Comparison of ENCODE assay signal across 8 mouse cellular contexts in the genomic region with DNA sequence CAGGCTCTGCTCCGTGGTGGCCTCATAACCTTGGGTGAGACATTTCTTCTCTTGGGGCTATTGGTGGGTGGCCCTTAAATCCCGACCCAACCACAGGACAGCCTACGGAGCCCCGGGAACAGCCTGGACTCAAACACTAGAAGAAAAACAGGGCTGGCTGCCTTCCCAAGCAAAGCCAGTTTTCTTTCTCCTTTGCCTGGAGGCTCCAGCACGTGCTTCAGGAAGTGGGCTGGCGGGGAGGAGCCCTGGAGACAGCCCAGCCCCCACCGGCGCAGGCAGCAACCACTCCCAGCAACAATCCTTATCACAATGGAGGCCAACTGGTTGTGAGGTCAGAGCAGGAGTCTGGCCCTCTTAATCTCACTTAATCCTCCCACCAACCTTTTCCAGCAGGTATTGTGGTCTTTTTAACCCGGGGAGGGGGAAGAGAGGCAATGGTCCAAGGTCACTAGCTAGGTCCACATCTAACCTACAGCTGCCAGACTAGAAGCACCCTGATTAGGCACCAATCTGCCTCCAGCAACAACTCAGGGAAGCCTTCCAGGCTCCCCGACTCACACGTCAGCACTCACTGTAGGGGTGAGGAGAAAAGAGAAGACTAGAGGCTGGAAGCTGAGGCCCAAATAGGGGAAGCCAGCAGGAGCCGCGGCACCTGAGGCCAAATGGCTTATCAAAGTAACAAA. TPM values are rescaled to one million over a fixed set of nuclear protein-coding genes. Genes with fewer than 3 reads are reported as not detected.
A peak's percentile ranks its signal among the peaks of the same experiment; 100 is the strongest.
DNase-seq lines count a peak whose midpoint lies in the region; ATAC-seq and TF ChIP-seq lines count a peak whose summit lies in the region.

No protein-coding gene starts in this region.

- H3K9me3 ChIP-seq in E14TG2a.4 (ENCODE audit: low read length), result no peaks in the 10 kb centered on the region
- H3K9me3 ChIP-seq in forebrain, embryonic 10.5 days, result no peaks in the 10 kb centered on the region
- H3K9me3 ChIP-seq in heart, embryonic 15.5 days (replicated peaks), result no peaks in the 10 kb centered on the region

- TF ChIP-seq POLR2A in olfactory bulb, adult 2 months (IDR thresholded peaks at IDR 0.05; ENCODE audit: insufficient read depth, low read depth, low read length), result no peak

- peaks cover 19% of the 10 kb centered on the region for H3K36me3 ChIP-seq in E14TG2a.4 (ENCODE audit: insufficient read depth, low read length)
- peaks cover 34% of the 10 kb centered on the region for H3K36me3 ChIP-seq in forebrain, embryonic 10.5 days (replicated peaks)
- no peaks in the 10 kb centered on the region for H3K36me3 ChIP-seq in heart, embryonic 15.5 days

- peaks cover 5% of the 10 kb centered on the region for H3K27me3 ChIP-seq in E14TG2a.4 (ENCODE audit: insufficient read depth, low read length)
- H3K27me3 ChIP-seq in forebrain, embryonic 10.5 days (ENCODE audit: poor library complexity, severe bottlenecking), result peaks cover 5% of the 10 kb centered on the region
- no peaks in the 10 kb centered on the region for H3K27me3 ChIP-seq in heart, embryonic 15.5 days

- TF ChIP-seq CTCF in E14TG2a.4 (conservative IDR thresholded peaks at IDR 0.05; ENCODE audit: low read length), result no peak
- no peak for TF ChIP-seq CTCF in olfactory bulb, adult 2 months (IDR thresholded peaks at IDR 0.05; ENCODE audit: insufficient read depth, low read depth, low read length)

- H3K4me3 ChIP-seq in E14TG2a.4 (replicated peaks; ENCODE audit: low read length), result peak overlapping the region; percentile 83
- peak overlapping the region; percentile 56 for H3K4me3 ChIP-seq in brown adipose tissue, adult 24 weeks (ENCODE audit: insufficient read depth, low read depth, low read length)
- H3K4me3 ChIP-seq in forebrain, embryonic 10.5 days, result peak overlapping the region; percentile 98
- peak overlapping the region; percentile 59 for H3K4me3 ChIP-seq in heart, embryonic 15.5 days
- peak overlapping the region; percentile 61 for H3K4me3 ChIP-seq in olfactory bulb, adult 2 months (ENCODE audit: insufficient read depth, low read depth, low read length)

- peak; percentile 53 for ATAC-seq in heart, embryonic 15.5 days (replicated peaks; ENCODE audit: insufficient number of reproducible peaks, insufficient read depth, low FRiP score, low read depth)

- H3K4me1 ChIP-seq in E14TG2a.4 (replicated peaks; ENCODE audit: low read depth, low read length), result peaks cover 55% of the 10 kb centered on the region
- H3K4me1 ChIP-seq in brown adipose tissue, adult 24 weeks (ENCODE audit: control insufficient read depth, insufficient read depth, insufficient read length, low read length), result peaks cover 10% of the 10 kb centered on the region
- peaks cover 82% of the 10 kb centered on the region for H3K4me1 ChIP-seq in forebrain, embryonic 10.5 days
- peaks cover 76% of the 10 kb centered on the region for H3K4me1 ChIP-seq in heart, embryonic 15.5 days (replicated peaks)
- peaks cover 67% of the 10 kb centered on the region for H3K4me1 ChIP-seq in olfactory bulb, adult 2 months (ENCODE audit: control insufficient read depth, insufficient read depth, low read length)

- peak overlapping the region; percentile 96 for H3K4me2 ChIP-seq in heart, embryonic 15.5 days

- peak; percentile 77 for DNase-seq in forebrain, embryonic 10.5 days (ENCODE audit: extremely low spot score, low spot score)
- DNase-seq in kidney, postnatal 36 days, result peak; percentile 97 to 98
- DNase-seq in lung, adult 18-20 months, result peak; percentile 96 to 98
- peak; percentile 74 for DNase-seq in thymus, postnatal 25 days

- H3K9ac ChIP-seq in heart, embryonic 15.5 days, result peak overlapping the region; percentile 81

- peak overlapping the region; percentile 95 for H3K27ac ChIP-seq in brown adipose tissue, adult 24 weeks (replicated peaks; ENCODE audit: low read depth, low read length)
- peak overlapping the region; percentile 100 for H3K27ac ChIP-seq in forebrain, embryonic 10.5 days
- H3K27ac ChIP-seq in heart, embryonic 15.5 days, result peak overlapping the region; percentile 100
- H3K27ac ChIP-seq in olfactory bulb, adult 2 months (ENCODE audit: insufficient read depth, low read depth, low read length), result peak overlapping the region; percentile 84

- whole genome bisulfite sequencing in forebrain, embryonic 10.5 days, result under 1% methylated on average over 13 of the region's 13 CpGs
- WGBS in heart, embryonic 15.5 days, result under 1% methylated on average over 13 of the region's 13 CpGs
- WGBS in olfactory bulb, adult 2 months, result 2% methylated on average over 13 of the region's 13 CpGs

RNA-seq across cellular contexts. Expression of gene Rhof, which starts 4.0 kb away (rescaled TPM):
- 0.48 and 0.67 TPM in 2 replicates for polyA plus RNA-seq in brown adipose tissue, adult 24 weeks (2012; ENCODE audit: insufficient read depth, insufficient read length, missing spikeins)
- 1.2 and 1.5 TPM in 2 replicates for polyA plus RNA-seq in forebrain, embryonic 10.5 days (2016; fragmentation: Nextera tagmentation; extraction: Ambion mirVana)
- 1.5 and 3.1 TPM in 2 replicates for polyA plus RNA-seq in heart, embryonic 15.5 days (2015; fragmentation: Nextera tagmentation; extraction: Ambion mirVana)
- not detected in 2 replicates for polyA plus RNA-seq in olfactory bulb, adult 2 months (2012; ENCODE audit: insufficient read depth, insufficient read length, low replicate concordance, missing spikeins)

RNA-seq across cellular contexts. Expression of gene Setd1b, which starts 5.5 kb away (rescaled TPM):
- polyA plus RNA-seq in brown adipose tissue, adult 24 weeks (2012; ENCODE audit: insufficient read depth, insufficient read length, missing spikeins), result 5.4 and 8.3 TPM in 2 replicates
- 7.6 and 8.1 TPM in 2 replicates for polyA plus RNA-seq in forebrain, embryonic 10.5 days (2016; fragmentation: Nextera tagmentation; extraction: Ambion mirVana)
- polyA plus RNA-seq in heart, embryonic 15.5 days (2015; fragmentation: Nextera tagmentation; extraction: Ambion mirVana), result 6.0 and 6.9 TPM in 2 replicates
- polyA plus RNA-seq in olfactory bulb, adult 2 months (2012; ENCODE audit: insufficient read depth, insufficient read length, low replicate concordance, missing spikeins), result not detected in 2 replicates

RNA-seq across cellular contexts. Expression of gene Psmd9, which starts 32.7 kb away (rescaled TPM):
- polyA plus RNA-seq in brown adipose tissue, adult 24 weeks (2012; ENCODE audit: insufficient read depth, insufficient read length, missing spikeins), result 18.4 and 19.5 TPM in 2 replicates
- polyA plus RNA-seq in forebrain, embryonic 10.5 days (2016; fragmentation: Nextera tagmentation; extraction: Ambion mirVana), result 80.5 and 84.6 TPM in 2 replicates
- 54.9 and 66.7 TPM in 2 replicates for polyA plus RNA-seq in heart, embryonic 15.5 days (2015; fragmentation: Nextera tagmentation; extraction: Ambion mirVana)
- not detected in 2 replicates for polyA plus RNA-seq in olfactory bulb, adult 2 months (2012; ENCODE audit: insufficient read depth, insufficient read length, low replicate concordance, missing spikeins)

RNA-seq across cellular contexts. Expression of gene Hpd, which starts 46.0 kb away (rescaled TPM):
- 1.7 TPM in 2 replicates for polyA plus RNA-seq in brown adipose tissue, adult 24 weeks (2012; ENCODE audit: insufficient read depth, insufficient read length, missing spikeins)
- 0.31 TPM in 1 of 2 replicates, not detected in the other for polyA plus RNA-seq in forebrain, embryonic 10.5 days (2016; fragmentation: Nextera tagmentation; extraction: Ambion mirVana)
- 0.37 TPM in 1 of 2 replicates, not detected in the other for polyA plus RNA-seq in heart, embryonic 15.5 days (2015; fragmentation: Nextera tagmentation; extraction: Ambion mirVana)
- not detected in 2 replicates for polyA plus RNA-seq in olfactory bulb, adult 2 months (2012; ENCODE audit: insufficient read depth, insufficient read length, low replicate concordance, missing spikeins)

Comparison
In these comparisons a context has a peak if more than half of its experiments do, and no peak if none do; other contexts are left out.
1. Peak in every context shown above with its lines: DNase-seq, ATAC-seq, H3K4me3 ChIP-seq and H3K27ac ChIP-seq.